Mouse (Mus musculus) lung, postnatal 36 days (tissue): Measurements from ENCODE around the gene Acad8.

Experiments
- DNase-seq: peaks from one replicate; pipeline ENCODE4 v3.0.0; 2022; ENCODE audit warnings: mixed read lengths

The Acad8 gene

DNA sequence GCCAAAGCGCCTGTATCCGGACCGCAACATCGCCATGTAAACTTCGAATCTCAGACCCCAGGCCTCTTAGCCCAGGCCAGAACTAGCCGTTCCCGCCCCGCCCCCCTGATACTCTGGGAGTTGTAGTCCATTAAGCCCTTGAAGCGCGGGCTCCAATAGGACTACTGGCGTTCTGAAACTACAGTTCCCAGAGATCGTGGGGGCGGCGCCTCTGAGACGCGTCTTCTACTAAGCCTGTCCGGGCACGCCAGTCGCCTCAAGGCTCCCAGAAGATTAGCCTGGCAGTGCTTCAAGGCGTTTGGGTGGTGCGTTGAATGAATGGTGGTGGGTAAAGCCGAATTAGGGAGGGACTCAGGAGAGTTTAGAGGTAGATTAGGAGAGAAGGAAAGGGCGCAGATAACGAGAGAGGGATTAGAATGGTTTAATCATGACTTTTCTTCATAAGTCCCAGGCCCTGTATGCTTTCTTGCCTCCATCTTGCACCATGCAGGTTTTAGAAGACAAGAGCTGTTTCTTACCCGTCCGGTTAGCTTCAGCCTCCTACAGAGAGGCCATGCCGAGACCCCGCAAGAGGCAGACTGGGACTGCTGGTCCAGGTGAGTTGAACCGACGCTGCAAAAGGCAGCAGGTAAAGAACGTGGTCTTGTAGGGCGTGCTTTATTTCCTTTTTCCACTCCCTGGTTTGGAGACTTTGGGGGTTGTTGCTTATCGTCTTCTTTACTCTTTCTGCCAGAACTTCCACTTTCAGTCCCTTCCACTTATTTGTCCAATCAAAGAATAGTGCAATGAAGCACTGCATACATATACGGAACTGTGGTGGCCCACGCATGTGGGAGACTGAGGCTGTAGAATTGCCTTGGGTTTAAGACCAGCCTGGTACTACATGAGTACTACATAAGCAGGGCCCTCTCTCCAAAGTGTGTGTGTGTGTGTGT lies at the start of gene Acad8, which contains the start of gene Thyn1:
Acad8 (minus strand) TSS at position 106 of the 935 bp plus-strand sequence.
Thyn1 (plus strand) TSS at position 250 of the 935 bp plus-strand sequence.
- peak; percentile 99 for DNase-seq

GRCm38 (mm10) chr9:27043892-27044291 lies 44.5 kb upstream of the Acad8 start:
- no peak for DNase-seq

DNA sequence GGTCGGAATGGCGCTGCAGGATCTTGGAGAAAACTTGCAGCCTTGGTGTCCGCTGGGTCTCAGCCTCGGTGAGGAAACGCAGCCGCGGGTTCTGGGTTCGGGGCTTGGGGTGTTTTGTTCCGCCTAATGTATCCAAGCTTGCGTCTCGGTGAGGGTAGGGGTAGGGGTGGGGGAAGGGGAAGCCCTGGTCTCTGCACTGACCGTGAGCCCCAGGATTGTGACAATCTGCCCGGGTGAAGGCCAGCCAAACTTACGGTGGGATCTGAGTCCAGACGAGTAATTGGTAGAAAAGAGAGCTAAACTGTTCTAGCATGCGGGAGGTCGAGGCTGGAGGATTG lies 31.4 kb upstream of the Acad8 start:
- DNase-seq: no peak

DNA sequence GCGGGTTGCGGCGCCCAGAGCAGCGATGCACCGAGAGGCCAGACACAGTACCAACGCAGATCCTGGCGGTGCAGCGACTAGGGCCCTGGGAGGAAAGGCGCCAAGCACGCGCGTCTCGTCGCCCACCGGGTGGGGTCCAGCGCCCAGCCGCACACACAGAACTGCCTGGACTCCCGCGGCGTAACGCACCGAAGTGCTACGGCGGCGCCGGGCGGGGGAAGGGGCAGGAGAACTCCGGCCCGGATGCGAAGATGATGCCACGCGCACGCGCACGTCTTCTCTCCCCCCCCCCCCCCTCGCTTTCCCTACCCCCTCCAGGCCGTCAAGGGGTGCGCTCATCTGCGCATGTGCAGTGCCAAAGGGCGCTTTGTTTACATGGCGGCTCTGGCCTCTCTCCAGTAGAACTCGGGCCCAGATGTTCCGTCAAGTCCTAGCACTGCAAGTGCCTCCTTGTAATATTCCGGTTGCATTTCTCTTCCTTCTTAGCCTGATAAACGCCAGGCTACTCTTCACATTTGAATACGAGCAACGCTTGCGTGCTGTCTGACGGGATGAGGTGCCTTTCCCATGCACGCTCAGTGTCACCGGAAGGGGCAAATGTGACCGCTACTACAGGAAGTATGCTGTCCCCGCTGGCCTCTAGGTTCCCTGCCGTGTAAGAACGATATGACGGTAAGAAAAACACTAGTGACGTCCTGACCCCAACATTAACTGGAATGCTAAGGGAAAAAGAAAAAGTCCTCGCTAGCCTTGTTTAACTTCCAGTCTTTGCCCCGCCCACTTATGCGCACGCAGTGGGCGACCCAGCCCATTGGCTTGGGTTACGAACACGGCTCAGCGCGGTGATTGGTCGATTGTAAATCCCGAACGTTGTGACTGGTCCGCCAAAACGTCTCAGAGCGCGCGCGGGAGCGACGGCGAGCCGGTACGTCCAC lies 30.7 kb upstream of the Acad8 start, which contains the start of the genes Vps26b and Ncapd3:
Vps26b (minus strand) TSS at position 238 of the 935 bp plus-strand sequence.
Ncapd3 (plus strand) TSS at position 348 of the 935 bp plus-strand sequence.
- peak; percentile 99 for DNase-seq

- peak; percentile 47 for DNase-seq
These were observed 29.9 kb upstream of the Acad8 start for GRCm38 (mm10) chr9:27029022-27029827.

- DNase-seq: peak; percentile 40
These were observed 27.3 kb upstream of the Acad8 start for GRCm38 (mm10) chr9:27026708-27027107.

GRCm38 (mm10) chr9:27023681-27024080 lies 24.3 kb upstream of the Acad8 start:
- DNase-seq: no peak

GRCm38 (mm10) chr9:27018961-27019360 lies 19.6 kb upstream of the Acad8 start:
- DNase-seq: no peak

DNA sequence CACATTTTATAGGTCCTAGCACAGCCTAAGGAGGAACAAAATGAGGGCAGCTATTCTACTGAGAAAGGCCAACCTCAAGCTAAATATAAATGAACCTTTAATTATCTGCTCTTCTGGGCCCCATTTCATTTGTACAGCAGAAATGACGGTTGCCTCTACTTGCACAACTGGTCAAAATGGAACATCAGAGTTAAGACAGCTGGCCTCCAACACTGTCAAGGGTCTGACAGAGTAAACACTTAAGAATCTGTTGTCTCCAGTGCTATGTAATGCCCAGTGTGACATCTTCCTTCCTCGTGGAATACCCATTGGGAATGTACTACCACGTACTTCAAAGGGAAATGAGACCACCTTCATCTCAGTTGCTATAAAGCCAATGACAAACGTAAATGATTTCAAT lies 12.2 kb upstream of the Acad8 start:
- no peak for DNase-seq

DNA sequence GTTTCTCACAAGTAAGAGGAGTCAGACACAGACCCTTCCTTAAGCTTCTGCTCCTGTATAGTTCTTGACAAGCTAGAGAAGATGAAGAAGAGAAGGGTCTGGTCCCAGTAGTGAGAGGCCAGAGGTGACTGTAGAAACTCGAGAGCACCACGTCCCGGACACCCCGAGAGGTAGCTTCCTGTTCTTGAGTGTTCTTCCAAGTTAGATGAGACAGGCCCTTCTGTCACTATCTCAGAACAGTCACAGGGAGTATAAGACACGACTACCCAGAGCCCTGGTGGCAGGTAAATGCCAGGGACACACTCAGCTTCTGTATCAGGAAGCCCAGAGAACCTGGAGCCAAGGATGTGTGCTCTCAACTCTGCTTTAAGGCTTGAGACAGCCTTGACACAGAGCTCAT lies 9.9 kb upstream of the Acad8 start:
- no peak for DNase-seq

DNA sequence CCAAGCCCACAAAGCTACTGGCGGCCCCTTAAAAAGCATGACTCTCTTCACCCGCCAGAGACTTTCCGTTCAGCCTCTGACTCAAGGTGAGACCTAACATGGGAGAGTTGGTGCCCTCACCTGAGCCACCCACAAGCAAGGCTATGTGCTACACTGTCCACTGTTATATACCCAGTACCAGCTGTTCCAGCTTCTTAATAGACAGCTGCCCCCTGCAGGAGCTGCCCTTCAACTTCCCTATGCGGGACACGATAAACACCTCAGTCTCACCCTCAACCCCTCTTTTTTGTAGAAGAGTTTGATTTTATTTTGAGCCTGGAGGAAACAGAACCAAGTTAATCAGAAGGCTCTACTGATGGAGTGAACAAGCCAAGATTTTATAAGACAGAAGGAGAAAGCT lies 7.5 kb upstream of the Acad8 start:
- no peak for DNase-seq

DNA sequence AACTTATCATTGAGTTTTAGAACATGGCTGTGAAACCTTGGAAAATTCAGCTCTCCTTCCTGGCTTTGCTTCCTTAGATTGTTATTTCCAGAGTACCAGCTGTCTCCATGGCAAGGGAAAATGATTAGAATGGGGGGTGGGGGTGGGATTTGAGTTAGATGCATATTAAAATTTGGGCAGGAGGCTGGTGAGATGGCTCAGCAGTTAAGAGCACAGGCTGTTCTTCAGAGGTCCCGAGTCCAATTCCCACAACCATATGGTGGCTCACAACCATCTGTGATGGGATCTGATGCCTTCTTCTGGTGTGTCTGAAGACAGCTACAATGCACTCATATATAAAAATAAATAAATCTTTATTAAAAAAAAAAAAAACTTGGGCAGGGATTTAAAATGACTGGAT lies 6.6 kb upstream of the Acad8 start:
- no peak for DNase-seq

GRCm38 (mm10) chr9:27005231-27005630 lies 5.9 kb upstream of the Acad8 start:
- DNase-seq: no peak

- DNase-seq: peak; percentile 24
These were observed 501 bp downstream of the Acad8 start for GRCm38 (mm10) chr9:26998669-26999460.

GRCm38 (mm10) chr9:26997501-26997900 lies 1.9 kb downstream of the Acad8 start:
- no peak for DNase-seq

GRCm38 (mm10) chr9:26997062-26997461 lies 2.3 kb downstream of the Acad8 start:
- DNase-seq: peak; percentile 61

DNA sequence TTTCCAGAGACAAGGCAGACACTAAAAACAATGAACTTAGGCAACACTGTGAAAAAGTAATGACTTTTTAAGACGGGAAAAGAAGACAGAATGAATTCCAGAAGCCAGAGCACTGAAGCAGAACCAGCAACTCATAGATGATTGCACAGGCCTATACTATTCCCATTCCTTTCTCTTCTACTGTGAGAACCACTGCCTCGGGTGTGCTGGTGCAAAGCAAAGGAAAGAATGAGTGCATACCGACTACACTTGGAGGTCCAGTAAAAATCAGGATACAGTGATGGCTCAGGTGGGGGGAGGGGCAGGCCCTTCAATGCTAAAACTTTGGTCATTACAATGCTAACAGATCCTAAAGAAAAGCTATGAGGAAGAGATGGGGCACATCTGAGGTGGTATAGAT lies 5.5 kb downstream of the Acad8 start:
- no peak for DNase-seq

DNA sequence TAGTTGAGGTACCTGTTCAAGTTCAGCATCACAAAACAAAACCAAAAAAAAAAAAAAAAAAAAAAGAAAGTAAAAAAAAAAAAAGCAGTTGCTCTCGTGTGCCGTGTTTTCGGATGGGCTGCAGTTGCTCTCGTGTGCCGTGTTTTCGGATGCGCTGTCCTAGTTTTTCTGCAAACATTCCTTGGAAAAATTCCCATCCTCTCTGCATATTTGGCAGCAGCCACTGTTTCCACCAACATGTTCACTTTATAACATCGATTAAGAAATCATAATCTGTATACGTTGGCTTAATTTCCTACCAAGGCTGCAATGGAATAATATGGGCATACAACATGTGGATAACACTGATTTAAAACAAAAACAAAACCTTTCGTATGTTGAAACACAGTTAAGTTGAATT lies 6.2 kb downstream of the Acad8 start:
- DNase-seq: no peak

GRCm38 (mm10) chr9:26990181-26990580 lies 9.2 kb downstream of the Acad8 start:
- DNase-seq: no peak

GRCm38 (mm10) chr9:26985668-26986277 lies 13.6 kb downstream of the Acad8 start:
- DNase-seq: no peak

GRCm38 (mm10) chr9:26985090-26985613 lies 14.2 kb downstream of the Acad8 start:
- no peak for DNase-seq
